Mouse (Mus musculus) layer of hippocampus, adult 8-10 months (tissue): ENCODE measurements around the gene Gjb6. TPM values are rescaled to one million over a fixed set of nuclear protein-coding genes. Genes with fewer than 3 reads are reported as not detected.

Source experiments
- DNase-seq, 2 experiments: peaks; one replicate each; pipeline ENCODE4 v3.0.0; 2022; ENCODE audit warnings: low spot score in 2 of 2
- total RNA-seq, 4 experiments: library from RNA; stranded (reverse); gene quantifications; 2 replicates each; pipeline ENCODE4 v1.2.4; 2022

Gjb6 gene
- 100 to 1,000 TPM in 3 of 4 experiments, 10 to 100 TPM in 1; 82.3 to 115 (median 104) TPM for total RNA-seq

DNA sequence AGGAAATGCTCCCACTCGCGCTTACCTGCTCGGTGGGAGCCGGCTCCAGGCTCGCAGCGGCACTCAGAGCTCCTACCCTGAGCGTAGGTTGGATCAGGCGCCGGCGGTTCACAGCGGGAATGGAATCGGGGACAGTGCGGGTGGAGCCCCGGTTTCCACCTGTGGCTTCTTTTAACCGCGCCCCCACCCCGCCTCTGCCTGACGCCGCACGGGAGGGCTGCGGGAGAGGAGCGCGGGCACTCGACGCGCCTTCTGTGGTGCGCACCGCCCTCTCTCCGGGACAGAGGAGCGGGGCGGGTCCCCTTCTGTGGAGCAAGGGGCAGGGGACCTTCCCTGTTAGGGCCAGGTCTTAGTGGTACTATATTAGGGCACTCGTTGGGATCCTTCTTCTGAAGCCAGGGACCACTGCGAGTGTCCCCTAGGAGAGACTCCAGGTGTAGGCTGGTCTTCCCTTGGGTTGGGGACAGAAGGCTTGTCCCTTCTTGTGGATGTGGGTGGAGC lies at the start of gene Gjb6:
TSS of gene Gjb6 (minus strand) at position 451 of the 501 bp plus-strand sequence.
- no peak for DNase-seq

DNA sequence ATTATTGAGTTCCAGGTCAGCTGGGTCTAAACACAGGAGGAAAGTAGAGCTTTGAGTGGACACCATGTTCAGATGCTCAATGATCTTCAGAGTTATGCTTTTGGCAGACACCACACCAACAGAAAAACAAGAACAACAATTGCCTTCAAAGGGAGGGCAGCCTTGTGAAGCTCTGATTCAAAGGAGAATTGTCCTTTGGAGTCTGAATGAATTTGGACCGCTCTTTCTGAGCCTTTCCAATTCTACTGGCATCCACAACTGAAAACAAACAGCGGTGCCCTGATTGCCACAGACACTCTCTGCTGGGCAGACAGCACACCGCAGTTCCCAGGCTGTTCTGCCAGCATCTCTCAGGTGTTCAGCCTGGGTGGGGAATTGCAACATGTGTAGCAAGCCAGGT lies 32.1 kb upstream of the Gjb6 start:
- DNase-seq, result peak; percentile 7 to 14

GRCm38 (mm10) chr14:57161833-57162232 lies 28.4 kb upstream of the Gjb6 start:
- no peak for DNase-seq

- DNase-seq, result peak; percentile 24 to 33
Measured at GRCm38 (mm10) chr14:57161201-57161600, 27.8 kb upstream of the Gjb6 start.

DNA sequence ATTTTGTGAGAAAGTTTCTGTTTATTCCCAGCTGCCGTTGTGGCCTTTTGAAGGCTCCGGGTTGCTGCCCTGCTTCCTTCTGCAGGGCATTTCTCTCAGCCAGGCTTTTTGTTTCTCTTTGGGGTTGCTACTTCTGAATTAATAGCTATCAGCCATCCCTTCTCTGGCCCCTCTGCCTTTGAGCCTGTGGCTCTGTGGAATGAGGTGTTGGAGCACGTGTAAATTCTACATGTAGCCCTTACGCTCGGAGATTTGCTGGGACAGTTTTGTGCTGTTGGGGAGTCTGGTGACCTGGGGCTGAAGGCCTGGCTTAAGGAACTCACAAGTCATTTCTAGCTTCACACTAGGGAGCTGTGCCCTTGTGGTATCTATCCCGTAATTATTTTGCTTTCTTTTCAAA lies 21.5 kb upstream of the Gjb6 start:
- no peak for DNase-seq

DNA sequence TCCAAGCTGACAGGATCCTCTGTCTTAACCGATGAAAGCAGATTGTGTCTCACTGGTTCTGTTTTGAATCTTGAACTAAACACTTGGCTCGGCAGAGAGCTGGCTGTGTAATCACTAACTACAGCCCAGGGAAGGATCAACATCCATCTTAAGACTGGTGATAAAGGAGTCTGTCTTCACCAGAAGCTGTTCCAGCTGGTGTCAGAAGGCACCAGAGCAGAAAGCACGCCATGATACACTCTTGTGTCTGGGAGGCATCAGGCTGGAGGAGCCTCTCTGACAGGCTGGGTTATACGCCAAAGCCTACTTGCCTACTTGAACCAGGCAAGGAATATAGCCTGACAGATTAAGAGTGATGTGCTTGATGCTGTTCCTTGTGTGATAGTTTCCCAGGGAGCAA lies 12.3 kb upstream of the Gjb6 start:
- no peak for DNase-seq

GRCm38 (mm10) chr14:57135265-57135664 lies 1.9 kb upstream of the Gjb6 start:
- no peak for DNase-seq

DNA sequence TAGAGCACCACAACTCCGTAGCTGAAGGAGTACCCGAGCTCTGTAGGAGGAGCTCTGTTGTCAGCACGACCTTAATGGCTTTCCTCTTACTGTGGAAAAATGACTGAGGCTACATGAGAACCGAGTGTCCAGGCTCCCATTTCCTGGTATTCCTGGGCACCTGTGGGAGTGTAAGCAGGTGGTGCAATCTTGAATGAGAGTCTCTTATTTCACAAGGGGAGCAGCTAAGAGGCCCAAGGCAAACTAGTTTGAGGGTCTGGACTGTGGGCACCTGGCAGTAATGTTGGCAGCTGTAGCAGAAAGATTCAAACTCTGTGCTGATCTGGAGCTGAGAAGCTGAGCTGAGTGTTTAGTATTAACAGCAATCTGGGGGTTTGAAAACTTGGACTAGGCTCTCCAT lies 6.0 kb downstream of the Gjb6 start:
- DNase-seq, result no peak

GRCm38 (mm10) chr14:57122295-57122694 lies 11.1 kb downstream of the Gjb6 start:
- no peak for DNase-seq

DNA sequence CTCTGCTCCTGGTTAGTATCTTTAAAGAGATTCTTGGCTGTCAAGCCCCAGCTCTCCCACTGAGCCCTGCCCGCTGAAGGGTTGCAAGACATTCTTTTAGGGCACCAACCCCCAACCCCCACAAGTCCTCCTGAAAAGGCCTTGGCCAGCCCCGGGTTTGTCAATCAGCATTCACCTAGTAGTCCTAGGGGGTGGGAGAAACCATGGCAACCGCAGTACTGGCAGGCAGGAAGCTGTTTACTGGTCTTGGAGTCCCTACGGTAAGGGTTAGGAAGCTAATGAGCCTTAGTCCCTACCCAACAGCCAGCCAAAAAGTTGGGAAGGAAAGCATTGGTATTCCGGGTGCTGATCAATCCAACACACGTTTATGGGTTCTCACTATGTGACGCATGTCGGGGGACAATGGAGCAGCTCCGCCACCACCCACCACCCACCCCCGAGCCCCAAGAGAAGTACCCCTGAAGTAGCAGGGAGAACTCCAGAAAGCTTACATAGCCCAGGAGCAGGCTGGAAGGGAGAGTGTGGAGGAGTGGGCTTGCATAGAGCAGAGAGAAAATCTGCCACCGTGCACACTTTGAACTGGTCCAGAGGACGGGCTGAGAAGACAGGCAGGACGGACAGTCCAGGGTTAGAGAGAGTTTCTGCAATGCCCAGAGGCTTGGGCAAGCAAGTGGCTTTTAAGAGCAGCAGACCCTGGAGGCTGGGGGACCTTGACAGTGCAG lies 17.4 kb downstream of the Gjb6 start, which contains the start of gene Gm4491:
TSS of gene Gm4491 (minus strand) at position 61 of the 722 bp plus-strand sequence.
- DNase-seq, result peak; percentile 68 to 85

DNA sequence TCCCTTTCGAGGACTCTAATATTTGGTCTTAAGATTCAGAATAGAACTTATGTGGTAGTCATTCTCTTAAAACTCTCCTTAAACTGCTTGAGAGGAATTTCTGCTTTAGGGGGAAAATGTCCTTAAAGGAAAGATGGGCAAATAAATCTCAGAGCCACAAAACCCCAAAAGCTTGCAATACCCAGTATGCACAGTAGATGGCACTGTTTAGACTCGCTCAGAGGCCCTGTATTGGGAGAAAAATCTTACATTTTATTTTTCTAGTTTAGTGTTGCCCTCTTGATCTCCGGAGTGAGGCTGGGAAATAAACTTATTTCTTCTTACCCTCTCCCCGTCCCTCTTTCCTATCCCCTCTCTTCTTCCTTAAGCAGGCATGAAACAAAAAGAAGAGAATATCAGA lies 24.2 kb downstream of the Gjb6 start:
- peak in 1 of 2 experiments; percentile 44 for DNase-seq

GRCm38 (mm10) chr14:57107916-57108315 lies 25.5 kb downstream of the Gjb6 start:
- no peak for DNase-seq

DNA sequence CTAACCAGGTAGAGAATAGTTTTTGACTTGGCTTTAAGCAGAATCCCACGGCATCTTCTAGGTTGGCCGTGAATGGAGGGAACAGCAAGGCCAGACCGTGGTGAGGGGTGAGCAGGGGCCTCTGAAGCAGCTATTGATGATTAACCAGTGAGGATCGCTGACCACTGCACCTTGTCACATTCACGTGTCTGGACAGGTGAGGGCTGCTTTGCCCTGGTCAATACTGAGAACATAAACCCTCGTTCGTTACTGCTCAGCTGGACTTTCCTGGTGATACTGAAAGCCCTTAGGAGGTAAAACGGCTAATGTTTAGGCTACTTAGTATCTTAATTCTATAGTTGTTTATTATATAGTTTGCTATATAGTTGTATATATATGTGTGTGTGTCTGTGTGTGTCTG lies 26.3 kb downstream of the Gjb6 start:
- no peak for DNase-seq

GRCm38 (mm10) chr14:57105721-57106120 lies 27.7 kb downstream of the Gjb6 start:
- DNase-seq, result no peak

GRCm38 (mm10) chr14:57105111-57105510 lies 28.3 kb downstream of the Gjb6 start:
- DNase-seq, result no peak

- DNase-seq, result peak in 1 of 2 experiments; percentile 15
Measured at GRCm38 (mm10) chr14:57104106-57105023, 29.0 kb downstream of the Gjb6 start, which contains the start of gene Gjb2. Gene Gjb2, minus strand, starts transcription at chr14:57104702.

GRCm38 (mm10) chr14:57103711-57104105 lies 29.7 kb downstream of the Gjb6 start:
- no peak for DNase-seq

- no peak for DNase-seq
Measured at GRCm38 (mm10) chr14:57103121-57103520, 30.3 kb downstream of the Gjb6 start.

- DNase-seq, result no peak
Measured at GRCm38 (mm10) chr14:57101623-57102022, 31.8 kb downstream of the Gjb6 start.

GRCm38 (mm10) chr14:57095855-57096254 lies 37.6 kb downstream of the Gjb6 start:
- DNase-seq, result no peak

- peak; percentile 49 to 52 for DNase-seq
Measured at GRCm38 (mm10) chr14:57093029-57093428, 40.4 kb downstream of the Gjb6 start.

DNA sequence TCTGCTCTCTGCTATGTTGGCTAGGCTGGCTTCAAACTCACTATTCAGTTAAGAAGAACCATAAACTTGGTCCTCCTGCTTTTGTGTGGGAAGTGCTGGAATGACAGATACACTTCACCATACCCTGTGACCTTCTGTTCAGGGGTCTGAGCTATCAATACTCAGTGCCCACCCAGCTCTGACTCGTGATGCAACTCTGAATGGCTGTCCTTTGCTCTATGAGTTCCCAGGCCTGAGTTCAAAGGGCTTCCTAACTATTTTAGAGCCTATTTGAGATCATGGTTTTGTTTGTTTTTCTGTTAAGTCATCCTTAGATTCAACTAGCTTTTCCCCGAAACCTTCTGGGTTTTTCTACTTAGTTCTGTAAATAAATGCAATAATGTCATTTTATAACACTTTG lies 43.4 kb downstream of the Gjb6 start:
- no peak for DNase-seq
